Mouse (Mus musculus) monocyte, adult 5-6 weeks (primary cell): ENCODE data around the gene Slc26a10. TPM values are rescaled to one million over a fixed set of nuclear protein-coding genes. Genes with fewer than 3 reads are reported as not detected.
"Not testable (repeated sequence)": the region's sequence is repeated elsewhere in the genome, so short reads cannot be mapped to it uniquely, and the experiment has no call there.

Source experiments
- ATAC-seq: fragments of 153-309, 156-312 bp; replicated peaks from 2 replicates; pipeline ENCODE4 v1.8.0; 2017; ENCODE audit warnings: mild to moderate bottlenecking; ENCODE audit not compliant: low TSS enrichment, insufficient number of reproducible peaks, severe bottlenecking, poor library complexity, low FRiP score
- total RNA-seq: library from RNA; stranded (forward); fragments of 200-1000, 200-491, 200-594 nt; gene quantifications from 3 replicates; pipeline ENCODE4 v1.2.3, GENCODE M21; 2017

Slc26a10 gene
- total RNA-seq, 1 experiment from 2014 or later: 3.2 TPM

DNA sequence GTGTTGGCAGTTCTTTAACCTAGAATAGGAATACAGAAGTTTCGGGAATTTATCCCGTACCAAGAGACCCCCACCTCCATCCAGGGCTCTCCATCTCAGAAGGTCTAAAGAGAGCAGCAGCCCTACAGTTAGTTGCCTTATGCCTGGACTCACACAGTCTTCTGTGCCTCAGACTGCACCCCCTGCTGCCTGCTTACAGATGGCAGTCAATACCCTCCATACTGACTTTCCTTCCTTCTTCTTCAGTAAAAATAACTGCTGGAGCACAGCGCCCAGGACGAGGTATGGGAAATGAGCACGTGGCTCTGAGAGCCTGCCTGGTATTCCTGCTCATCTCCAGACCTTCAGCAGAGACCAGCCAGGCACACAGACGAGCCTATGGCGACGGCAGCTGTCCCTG, 19.8 kb upstream of the Slc26a10 start:
- ATAC-seq: no peak

DNA sequence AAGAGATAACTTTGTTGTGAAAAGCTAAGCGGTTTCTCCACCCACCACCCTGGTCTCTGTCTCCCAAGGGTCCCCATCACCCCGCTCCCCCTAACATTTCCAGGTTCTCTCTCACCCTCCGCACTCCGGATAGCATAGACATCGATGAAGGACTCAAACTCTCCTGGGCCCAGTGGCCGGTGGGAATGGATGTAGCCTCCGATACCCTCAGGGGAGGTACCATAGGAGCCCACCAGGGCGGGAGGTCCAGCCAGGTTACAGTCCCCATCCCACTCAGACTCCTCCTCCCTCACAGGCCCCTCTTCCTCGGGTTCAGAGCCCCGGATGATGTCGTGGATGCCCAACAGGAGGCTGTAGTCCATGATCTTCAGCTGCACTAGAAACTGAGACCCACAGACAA, 19.0 kb upstream of the Slc26a10 start:
- no peak for ATAC-seq

DNA sequence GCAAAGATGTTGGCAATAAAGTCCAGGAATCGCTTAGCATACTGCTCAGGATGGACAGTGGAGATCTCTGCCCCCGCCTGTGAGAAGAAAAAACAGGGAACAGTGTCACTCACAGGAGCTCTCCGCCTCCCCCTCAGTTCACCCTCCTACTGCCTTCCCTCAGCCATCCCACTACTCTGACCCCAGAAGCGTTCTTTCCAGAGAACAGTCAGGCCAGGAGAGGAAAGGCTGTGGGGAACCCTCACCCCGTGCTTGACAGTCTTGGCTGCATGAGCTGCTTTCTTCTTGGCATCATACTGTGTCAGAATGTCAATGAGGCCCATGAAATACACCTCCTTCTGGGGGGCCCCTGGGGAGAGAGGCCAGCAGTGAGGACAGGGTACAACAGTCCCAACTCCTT, 18.6 kb upstream of the Slc26a10 start:
- no peak for ATAC-seq

DNA sequence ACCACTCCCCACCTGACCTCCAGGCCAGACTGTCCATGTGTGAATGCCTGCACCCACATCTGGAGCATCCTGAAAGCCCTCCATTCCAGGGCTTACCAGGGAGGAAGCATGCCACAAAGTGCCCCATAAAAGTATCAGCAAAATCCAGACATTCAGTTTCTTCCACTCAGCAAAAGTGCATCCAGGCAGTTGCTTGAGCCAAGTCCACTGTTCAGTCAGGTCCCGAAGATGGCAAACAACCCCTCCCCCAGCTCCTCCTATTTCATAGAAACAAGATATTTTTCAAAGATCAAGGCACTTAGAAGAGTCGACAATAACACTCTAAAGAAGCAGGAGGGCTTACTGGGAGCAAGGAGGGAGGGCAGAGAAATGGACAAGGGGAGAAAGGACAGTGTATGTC, 18.0 kb upstream of the Slc26a10 start:
- no peak for ATAC-seq

DNA sequence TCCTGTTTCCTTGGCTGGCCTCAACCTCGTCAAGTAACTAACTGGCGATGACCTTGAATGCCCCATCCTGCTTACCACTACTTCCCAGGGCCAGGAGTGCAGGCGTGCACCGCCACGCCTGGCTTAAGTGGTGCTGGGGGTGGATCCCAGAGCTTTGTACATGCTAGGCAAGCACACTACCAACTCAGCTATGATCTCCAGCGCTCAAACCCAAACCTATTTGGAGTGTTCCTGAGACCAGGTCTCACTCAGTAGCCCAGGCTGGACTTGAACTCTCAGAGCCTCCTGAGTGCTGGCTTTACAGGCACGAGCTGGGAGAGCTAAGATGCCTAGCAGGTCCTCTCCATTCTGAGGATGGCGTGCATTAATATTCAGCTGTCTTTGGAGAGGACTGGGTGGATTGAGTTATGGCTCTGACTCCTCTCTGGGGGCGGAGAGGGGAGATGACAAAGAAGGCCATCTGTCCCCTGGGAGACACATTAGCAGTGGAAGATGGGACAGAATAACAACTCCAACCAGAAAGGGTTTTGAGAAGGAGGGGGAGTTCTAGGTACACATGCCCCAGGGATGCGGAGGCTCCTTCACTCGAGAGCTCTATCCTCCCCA, 17.2 kb upstream of the Slc26a10 start:
- no peak for ATAC-seq

DNA sequence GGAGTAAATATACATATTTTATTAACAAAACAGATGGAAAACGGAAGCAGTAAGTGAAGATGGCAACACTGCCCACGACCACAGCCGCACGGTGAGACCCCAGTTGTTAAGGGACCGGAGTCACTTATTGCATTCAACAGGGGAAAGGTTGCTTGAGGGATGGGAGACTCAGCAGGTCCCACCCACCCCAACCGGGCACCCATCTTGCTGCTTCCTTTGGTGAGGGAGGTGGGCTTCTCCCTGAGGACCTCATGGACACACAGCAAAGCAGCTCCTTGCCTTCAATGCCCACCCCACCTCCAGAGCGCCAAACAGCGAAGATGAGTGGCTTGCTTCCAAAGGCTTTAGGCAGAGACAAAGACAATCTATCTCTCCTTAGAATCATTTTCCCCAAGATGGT, 16.7 kb upstream of the Slc26a10 start:
- no peak for ATAC-seq

DNA sequence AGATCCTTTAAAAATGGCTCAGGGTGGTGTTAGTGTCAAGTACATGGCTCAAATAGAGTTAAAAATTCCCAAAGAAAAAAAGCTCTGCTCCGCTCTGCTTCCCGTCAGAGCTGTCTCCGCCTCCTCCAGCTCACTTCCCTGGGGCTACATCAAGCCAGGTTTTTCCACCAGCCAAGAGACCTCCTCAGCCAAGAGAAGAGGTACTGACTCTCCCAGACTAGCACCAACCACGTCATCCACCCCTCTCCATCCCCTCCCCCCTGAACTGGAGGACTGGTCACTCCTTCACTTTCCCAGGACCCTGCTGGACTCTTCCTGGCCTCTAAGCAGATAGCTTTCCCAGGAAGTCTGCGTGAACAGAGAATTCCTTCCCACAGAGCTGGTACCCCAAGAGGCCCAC, 15.9 kb upstream of the Slc26a10 start:
- ATAC-seq: no peak

DNA sequence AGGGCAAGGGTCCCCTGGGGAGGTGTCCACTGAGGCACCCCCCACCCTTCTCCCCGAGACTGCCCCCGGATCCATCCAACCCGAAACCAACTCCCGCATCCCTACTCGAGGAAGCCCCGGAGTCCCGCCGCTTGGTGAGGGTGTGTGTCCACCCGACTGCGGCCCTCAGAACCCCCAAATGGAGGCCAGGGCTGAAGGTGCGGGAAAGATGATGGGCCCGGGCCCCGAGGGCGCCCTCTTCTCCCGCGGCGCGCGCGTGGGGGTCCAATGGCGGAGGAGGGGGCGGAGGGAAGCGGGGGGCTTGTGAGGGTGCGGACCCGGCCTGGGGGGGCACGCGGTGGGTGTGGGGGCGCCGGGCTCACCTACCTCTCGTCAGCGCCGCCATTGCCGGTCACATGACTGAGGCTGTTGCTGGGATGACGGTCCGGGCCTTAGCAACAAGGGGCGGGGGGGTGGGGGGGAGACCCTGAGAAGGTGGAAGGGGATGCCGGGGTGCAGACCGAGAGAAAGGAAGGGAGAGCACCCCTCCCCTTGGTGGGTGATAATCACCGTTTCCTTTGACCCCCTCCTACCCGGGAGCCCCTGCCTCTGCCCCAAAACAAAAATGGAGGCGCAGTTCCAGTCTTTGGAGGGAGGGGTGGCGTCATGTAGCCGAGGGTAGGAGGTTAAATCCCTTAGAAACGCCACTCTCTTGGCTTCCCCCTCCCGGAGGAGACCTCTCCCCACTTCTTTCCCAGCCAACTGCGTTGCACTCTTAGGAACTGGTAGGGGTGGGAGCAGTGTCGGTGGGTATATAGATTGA, 15.1 kb upstream of the Slc26a10 start, which contains the start of gene Dtx3:
TSS of gene Dtx3 (minus strand) at position 401 of the 802 bp plus-strand sequence.
- no peak for ATAC-seq

DNA sequence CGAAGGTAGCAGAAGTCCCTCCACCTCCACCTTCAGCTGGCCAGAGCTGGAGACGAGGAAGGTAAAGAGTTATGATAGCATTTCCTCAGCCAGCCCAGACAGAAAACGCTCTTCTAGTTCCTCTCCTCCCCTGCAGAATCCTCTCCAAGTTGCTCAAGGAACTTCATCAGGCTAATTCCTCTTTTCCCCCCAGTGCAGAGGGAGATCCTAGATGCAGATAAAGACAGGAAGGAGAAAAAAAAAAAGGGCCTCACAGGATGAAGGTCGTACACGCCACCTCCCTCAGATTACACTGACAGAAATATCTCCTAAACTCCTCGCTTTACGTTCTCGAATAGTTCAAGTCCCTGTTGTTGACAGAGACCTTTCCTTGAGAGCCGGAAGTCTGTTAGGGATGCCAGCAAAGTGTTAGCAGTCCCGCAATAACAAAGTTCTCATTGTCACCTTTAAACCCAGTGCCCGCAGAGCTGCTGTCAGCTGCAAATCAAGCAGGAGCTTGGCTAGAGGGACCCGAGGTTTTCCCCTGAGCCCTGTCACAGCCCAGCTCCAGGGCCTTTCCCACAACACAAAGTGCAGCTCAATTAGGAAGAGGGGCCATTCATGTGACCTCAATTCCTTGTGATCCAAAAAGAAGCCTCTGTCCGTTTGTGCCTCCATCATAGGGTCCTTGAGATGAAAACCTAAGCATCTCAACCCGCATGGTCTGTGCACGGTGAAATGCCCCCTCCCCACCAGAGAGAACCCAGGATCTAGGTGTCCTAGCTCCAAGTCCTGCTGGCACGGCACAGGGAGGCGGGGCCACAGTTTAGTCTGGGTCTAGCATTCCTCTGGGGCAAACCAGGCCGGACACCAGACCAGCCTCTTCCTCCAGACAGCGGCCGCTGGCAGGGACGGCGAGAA, 14.2 kb upstream of the Slc26a10 start:
- ATAC-seq: no peak

DNA sequence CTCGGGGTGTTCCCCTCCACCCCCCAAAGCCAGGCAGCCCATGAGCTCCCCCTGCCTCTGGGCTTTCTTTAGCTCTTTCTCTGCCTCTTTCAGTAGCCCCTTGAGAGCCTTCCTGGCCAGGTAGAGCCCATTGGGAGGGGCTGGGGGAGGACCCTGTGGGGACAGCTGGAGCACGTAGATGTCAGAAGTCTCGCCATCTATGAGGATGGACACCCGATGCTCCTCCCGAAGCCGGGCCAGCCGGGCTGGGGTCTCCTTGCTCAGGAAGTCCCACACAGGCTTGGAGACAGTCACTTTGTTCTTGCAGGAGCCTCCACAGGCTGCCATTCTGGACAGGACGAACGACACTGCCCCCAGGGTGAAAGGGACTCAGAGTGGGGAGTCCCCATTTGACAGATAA, 12.6 kb upstream of the Slc26a10 start:
- ATAC-seq: no peak

DNA sequence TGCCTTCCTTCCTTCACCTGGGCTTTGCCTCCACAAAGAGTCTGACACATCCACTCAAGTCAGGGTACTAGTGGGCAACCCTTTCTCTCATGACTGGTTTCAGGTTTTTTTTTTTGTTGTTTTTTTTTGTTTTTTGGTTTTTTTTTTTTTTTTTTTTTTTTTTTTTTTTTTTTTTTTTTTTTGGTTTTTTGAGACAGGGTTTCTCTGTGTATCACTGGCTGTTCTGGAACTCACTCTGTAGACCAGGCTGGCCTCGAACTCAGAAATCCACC, 11.5 kb upstream of the Slc26a10 start:
- not testable (repeated sequence) for ATAC-seq

DNA sequence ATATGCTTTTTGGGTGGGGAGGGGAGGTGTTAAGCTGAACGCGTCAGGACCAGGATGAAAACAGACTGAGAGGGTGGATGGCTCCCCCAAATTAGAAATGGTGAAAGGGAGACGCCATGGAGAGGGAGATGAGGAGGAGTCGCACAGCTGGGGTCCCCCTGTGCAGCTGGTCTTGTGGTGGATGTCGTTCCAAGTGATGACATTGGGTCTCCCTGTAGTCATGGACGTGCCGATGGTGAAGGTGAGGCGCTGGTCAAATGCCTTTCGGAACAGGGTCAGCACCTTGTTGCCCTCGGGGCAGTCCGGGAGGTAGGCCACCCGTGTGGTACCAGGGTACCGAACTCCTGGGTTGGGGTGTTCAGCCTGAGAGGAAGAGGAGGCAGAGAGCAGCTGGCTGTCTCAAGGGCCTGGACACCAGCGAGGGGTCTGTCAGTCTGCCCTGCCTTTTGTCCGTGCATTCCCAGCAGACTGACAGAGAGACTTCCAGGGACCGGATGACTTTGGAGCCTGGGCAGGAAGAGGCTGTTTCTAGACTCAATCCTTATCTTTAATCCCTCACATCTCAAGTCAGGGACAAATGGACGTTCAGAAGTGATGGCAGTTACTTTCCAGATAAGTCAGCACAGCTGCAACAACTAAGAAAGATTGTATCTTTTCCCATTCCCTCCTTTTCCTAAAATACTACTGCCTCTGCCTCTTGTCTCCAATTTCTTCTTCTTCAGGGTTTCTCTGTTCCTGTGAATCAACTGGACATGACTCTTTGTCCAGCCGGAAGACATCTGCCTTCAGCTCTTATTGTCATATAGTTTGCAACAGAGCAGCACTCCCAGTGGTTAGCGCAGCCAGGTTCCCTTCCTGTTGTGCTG, 11.0 kb upstream of the Slc26a10 start:
- no peak for ATAC-seq

DNA sequence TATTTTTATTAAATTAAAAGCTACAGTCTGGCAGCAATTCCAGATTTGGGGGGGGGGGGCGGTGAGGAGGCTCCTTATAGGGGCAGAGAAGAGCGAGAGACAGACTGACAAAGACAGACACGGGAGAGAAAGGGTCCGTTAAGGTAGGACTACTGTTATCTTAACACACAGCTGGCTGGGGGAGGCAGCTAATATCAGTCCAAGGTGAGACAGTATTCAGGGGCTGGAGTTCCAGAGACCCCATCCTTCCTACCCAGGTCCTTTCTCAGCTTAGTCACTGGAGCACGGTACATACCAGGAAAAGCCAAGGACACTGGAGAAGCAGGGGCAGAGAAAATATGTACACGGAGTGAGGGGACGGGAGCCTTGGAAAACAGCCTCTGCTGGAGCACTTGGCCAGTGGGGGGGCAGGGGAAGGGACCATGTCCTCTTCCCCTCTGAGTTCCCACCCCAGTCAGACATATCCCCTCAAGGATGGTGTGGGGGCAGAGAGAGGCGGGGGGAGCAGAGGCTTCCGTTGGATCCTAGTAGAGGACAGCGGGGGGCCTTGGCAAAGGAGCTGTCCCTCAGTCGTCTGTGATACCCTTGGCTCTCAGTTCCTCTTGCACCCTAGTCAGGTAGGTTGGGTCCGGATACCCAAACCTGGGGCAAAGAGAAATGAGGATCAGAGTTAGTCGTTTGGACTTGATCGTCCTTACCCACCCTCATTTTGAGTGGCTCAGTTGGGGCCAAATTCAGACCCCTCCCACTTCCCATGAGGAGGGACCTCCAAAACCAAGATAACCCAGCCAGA, 10.1 kb upstream of the Slc26a10 start:
- ATAC-seq: no peak

DNA sequence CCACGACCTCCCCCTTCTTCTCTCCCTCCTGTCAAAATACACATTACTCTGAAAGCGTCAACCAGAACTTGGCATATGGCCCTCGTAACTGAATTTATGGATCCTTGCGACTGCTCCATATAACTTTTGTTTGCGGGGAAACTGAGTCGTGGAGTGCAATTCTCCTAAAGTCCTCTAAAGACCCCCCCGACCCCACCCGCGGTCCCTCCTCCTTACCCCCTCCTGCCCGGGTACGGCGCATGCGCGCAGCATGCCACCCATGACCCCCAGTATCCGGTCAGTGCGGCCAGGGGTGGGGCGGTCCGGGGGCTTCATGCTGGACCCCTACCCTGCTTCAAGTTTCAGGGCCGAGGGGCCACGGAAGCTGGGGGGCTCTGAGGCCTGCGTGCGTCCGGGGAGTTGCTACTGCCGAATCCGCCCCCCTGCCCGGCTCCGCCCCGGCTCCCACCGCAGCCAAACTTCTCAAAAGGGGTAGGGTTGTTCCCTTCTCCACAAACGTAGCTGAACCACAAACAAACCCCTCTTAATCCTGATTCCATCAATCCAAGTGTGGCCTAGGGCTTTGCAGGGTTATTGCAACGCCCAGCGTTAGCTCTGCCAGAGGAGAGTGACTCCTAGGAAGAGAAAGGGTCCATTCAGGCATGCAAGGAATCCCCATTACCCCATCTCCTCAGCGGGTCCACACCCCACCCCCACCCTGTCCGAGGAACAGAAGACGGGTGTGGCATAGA, 9.4 kb upstream of the Slc26a10 start, which contains the start of gene Arhgef25:
TSS of gene Arhgef25 (minus strand) at position 433 of the 731 bp plus-strand sequence.
- ATAC-seq: no peak

DNA sequence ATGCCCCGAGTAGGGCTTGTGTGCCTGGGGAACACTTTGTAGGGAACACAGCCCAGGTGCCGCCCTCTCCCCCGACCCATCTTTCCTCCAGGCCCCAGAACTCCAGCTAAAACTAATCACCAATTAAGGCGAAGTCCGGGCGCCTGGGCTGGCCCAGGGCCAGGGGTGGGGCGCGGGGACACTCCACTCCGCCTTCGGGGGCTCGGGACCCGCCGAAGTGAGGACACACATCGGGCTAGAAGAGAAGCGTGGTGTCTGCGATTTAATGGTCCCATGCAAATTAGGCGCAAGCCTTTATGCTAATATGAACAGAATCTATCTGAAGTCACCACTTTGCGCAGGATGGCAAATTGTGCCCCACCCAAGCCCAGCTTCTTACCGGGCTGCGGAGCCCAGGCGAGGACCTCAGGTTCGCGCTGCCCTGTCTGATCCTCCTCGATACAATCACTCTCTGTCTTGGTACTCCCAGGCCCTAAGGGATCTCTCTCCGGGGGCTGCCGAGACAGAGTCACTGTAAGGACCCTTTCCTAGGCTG, 8.7 kb upstream of the Slc26a10 start:
- no peak for ATAC-seq

DNA sequence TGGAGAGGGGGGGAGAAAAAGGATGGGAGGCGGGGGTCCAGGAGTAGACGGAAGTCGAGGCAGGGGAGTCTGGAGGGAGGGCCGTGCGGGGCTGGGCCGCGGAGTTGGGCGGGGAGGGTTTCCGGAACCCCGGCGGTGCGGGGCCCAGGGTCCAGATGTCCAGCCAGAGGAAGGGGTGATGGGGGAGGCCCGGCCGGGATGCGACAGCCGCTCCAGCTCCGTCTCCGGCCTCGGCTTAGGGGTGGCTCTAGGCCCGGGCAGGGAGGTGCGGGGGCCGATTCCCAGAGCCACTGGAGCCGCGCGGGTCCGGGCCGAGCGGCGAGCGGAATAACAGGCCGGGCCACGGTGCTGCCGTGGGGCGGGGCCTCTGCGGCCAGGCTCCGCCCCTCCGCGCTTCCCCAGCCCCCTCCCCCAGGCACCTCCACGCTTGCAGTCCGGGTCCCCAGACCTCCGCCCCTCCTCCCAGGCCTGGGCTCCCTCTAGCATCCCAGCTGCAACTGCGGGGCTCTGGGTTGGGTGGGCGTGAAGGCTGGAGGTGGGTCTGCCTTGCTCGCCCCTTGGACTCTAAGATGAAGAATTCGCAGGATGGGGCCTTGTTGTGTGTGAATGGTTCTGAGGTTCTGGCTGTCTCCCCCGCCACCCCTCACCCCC, 8.1 kb upstream of the Slc26a10 start:
- no peak for ATAC-seq

DNA sequence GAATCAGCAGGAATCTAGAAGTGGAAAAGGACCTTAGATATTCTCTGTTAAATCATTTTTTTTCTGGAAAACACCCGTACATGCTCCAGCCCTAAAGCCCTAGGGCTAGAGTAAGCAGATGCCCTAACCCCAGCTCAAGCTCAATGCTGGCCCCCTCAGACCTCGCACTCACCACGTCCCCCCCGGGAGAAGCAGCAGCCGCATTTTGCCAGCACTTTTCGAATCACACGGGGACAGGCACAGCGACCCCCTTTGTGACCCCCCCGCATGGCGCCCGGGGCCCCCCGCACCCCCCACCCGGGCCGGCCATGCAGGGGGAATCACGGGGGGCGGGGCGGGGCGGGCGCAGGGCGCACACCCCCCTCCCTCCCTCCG, 7.6 kb upstream of the Slc26a10 start:
- ATAC-seq: no peak
